Comparison of ENCODE assay signal across 24 mouse cellular contexts in genomic region chr15:64003182-64003581, GRCm38 (mm10). TPM values are rescaled to one million over a fixed set of nuclear protein-coding genes. Genes with fewer than 3 reads are reported as not detected.
DNase-seq lines count a peak whose midpoint lies in the region; ATAC-seq and TF ChIP-seq lines count a peak whose summit lies in the region.
"Had no signal": no experiment of that assay in that cellular context is flagged by ENCODE, and none has a peak within 500 bp of the region (broad histone marks: within the 10 kb centered on the region; RNA-seq: fewer than 3 reads in every experiment).

No protein-coding gene starts in this region.

- no peak for TF ChIP-seq POLR2A in spleen, adult 2 months (IDR thresholded peaks at IDR 0.05; ENCODE audit: low read depth, low read length)

- no peak for TF ChIP-seq CTCF in spleen, adult 2 months (IDR thresholded peaks at IDR 0.05; ENCODE audit: extremely low read depth, insufficient read depth, insufficient read length, insufficient replicate concordance)
- TF ChIP-seq CTCF in G1E (IDR thresholded peaks at IDR 0.05; ENCODE audit: low read depth, low read length): no peak

- H3K4me1 ChIP-seq in spleen, adult 2 months (ENCODE audit: control insufficient read depth, insufficient read depth, insufficient read length): peaks cover 22% of the 10 kb centered on the region
- peaks cover 42% of the 10 kb centered on the region for H3K4me1 ChIP-seq in G1E (ENCODE audit: insufficient read depth, low read depth, low read length)
- peaks cover 13% of the 10 kb centered on the region; the same call in 1 of the 2 replicates for H3K4me1 ChIP-seq in kidney, embryonic 14.5 days (ENCODE audit: control insufficient read depth, insufficient read depth, low read length)
- H3K4me1 ChIP-seq: neural tube, embryonic 12.5 days had no signal

- H3K27ac ChIP-seq in spleen, adult 2 months (ENCODE audit: insufficient read depth, low read length): peak overlapping the region; percentile 62; the same call in 1 of the 2 replicates
- no peak overlapping the region for H3K27ac ChIP-seq in kidney, embryonic 14.5 days (ENCODE audit: low read depth, low read length)
- H3K27ac ChIP-seq: gastrocnemius, adult 2 months; heart, embryonic 10.5 days; intestine, embryonic 15.5 days; liver, embryonic 14.5 days; midbrain, embryonic 12.5 days; neural tube, embryonic 12.5 days had no signal

- DNase-seq in spleen, adult 2 months (ENCODE audit: low read depth in 1 of 2, low spot score in 2 of 2): no peak
- DNase-seq in spleen, postnatal 14 days (ENCODE audit: low spot score in 2 of 2): no peak
- DNase-seq in G1E (ENCODE audit: low spot score): peak; percentile 19
- no peak for DNase-seq in right cerebral cortex, postnatal 10 days (ENCODE audit: low spot score in 2 of 2)
- no peak for DNase-seq in layer of hippocampus, postnatal 14 days (ENCODE audit: low spot score in 2 of 2)
- DNase-seq: cerebellum, adult 2 months; cerebellum, postnatal 25 days; embryo, embryonic 11 days; gastrocnemius, adult 2 months; kidney, adult 9 months; kidney, postnatal 25 days; right cerebral cortex, postnatal 4 days; thymus, postnatal 25 days had no signal

- no peak overlapping the region for H3K4me3 ChIP-seq in spleen, adult 2 months (ENCODE audit: extremely low read depth, insufficient read depth, insufficient read length)
- no peak overlapping the region for H3K4me3 ChIP-seq in G1E (ENCODE audit: low read depth, low read length)
- no peak overlapping the region for H3K4me3 ChIP-seq in kidney, embryonic 14.5 days (ENCODE audit: low read length)
- H3K4me3 ChIP-seq: gastrocnemius, adult 2 months; heart, embryonic 10.5 days; hindbrain, embryonic 10.5 days; intestine, embryonic 15.5 days; midbrain, embryonic 12.5 days; neural tube, embryonic 12.5 days had no signal

- ATAC-seq in G1E (ENCODE audit: extremely low read depth, insufficient number of reproducible peaks, low FRiP score, poor library complexity, severe bottlenecking): no peak
- peak; percentile 47 for ATAC-seq in granulocyte monocyte progenitor cell, adult 5-6 weeks (replicated peaks; ENCODE audit: poor library complexity, severe bottlenecking)
- ATAC-seq in neutrophil, adult 5-6 weeks (ENCODE audit: extremely low read depth, insufficient number of reproducible peaks, low FRiP score, poor library complexity, severe bottlenecking): peak; percentile 54
- ATAC-seq in kidney, embryonic 14.5 days (ENCODE audit: low FRiP score, low TSS enrichment): no peak
- ATAC-seq: forebrain, embryonic 14.5 days; hindbrain, embryonic 16.5 days; intestine, embryonic 15.5 days had no signal

- WGBS in spleen, adult 2 months: 4% methylated on average over 3 of the region's 3 CpGs
- WGBS in kidney, embryonic 14.5 days: 83% methylated on average over 3 of the region's 3 CpGs

- no peaks in the 10 kb centered on the region for H3K9me3 ChIP-seq in G1E (replicated peaks)
- no peaks in the 10 kb centered on the region for H3K9me3 ChIP-seq in kidney, embryonic 14.5 days (ENCODE audit: control insufficient read depth, low read length)
- H3K9me3 ChIP-seq: heart, embryonic 10.5 days; hindbrain, embryonic 10.5 days; intestine, embryonic 15.5 days; midbrain, embryonic 12.5 days; neural tube, embryonic 12.5 days had no signal

- peaks cover 1% of the 10 kb centered on the region; the same call in 1 of the 2 replicates for H3K36me3 ChIP-seq in spleen, adult 2 months (ENCODE audit: control insufficient read depth, insufficient read depth, low read length)
- peaks cover 63% of the 10 kb centered on the region for H3K36me3 ChIP-seq in G1E (replicated peaks)
- no peaks in the 10 kb centered on the region for H3K36me3 ChIP-seq in kidney, embryonic 14.5 days (ENCODE audit: control insufficient read depth, insufficient read depth, low read length)
- H3K36me3 ChIP-seq: heart, embryonic 10.5 days; hindbrain, embryonic 10.5 days; intestine, embryonic 15.5 days; midbrain, embryonic 12.5 days; neural tube, embryonic 12.5 days had no signal

- no peaks in the 10 kb centered on the region for H3K27me3 ChIP-seq in spleen, adult 2 months (ENCODE audit: control insufficient read depth, insufficient read depth, low read length)
- H3K27me3 ChIP-seq in G1E (ENCODE audit: insufficient read depth, low read length): no peaks in the 10 kb centered on the region
- no peaks in the 10 kb centered on the region for H3K27me3 ChIP-seq in kidney, embryonic 14.5 days (ENCODE audit: control insufficient read depth, insufficient read depth, low read length)
- H3K27me3 ChIP-seq: intestine, embryonic 15.5 days; midbrain, embryonic 12.5 days; neural tube, embryonic 12.5 days had no signal

- H3K4me2 ChIP-seq in kidney, embryonic 14.5 days (replicated peaks; ENCODE audit: low read depth, low read length): no peak overlapping the region
- H3K4me2 ChIP-seq: intestine, embryonic 15.5 days; midbrain, embryonic 12.5 days; neural tube, embryonic 12.5 days had no signal

- H3K9ac ChIP-seq in kidney, embryonic 14.5 days (ENCODE audit: low read depth, low read length): no peak overlapping the region
- H3K9ac ChIP-seq: intestine, embryonic 15.5 days; liver, embryonic 14.5 days; midbrain, embryonic 12.5 days; neural tube, embryonic 12.5 days had no signal

RNA-seq across cellular contexts. Expression of gene Fam49b, which starts 57.1 kb away (rescaled TPM):
- 68.3 and 127 TPM in 2 replicates for polyA plus RNA-seq in spleen, adult 2 months (2012; rRNA removed)
- 117 and 144 TPM in 2 replicates for total RNA-seq in G1E (2014; fragmentation: Nextera tagmentation)
- 96.4 and 111 TPM in 2 replicates for total RNA-seq in G1E (2017)
- polyA plus RNA-seq in G1E (2012): 28.5 and 31.2 TPM in 2 replicates
- 245 and 269 TPM in 2 replicates for total RNA-seq in granulocyte monocyte progenitor cell, adult 5-6 weeks (2014; fragmentation: Nextera tagmentation)
- total RNA-seq in granulocyte monocyte progenitor cell, adult 5-6 weeks (2017): 248 and 302 TPM in 2 replicates
- total RNA-seq in neutrophil, adult 5-6 weeks (2017): 382 and 409 TPM in 2 replicates
- total RNA-seq in layer of hippocampus, postnatal 14 days (2021): 100 to 1,000 TPM; 133 to 158 TPM
- 71.7 and 88.3 TPM in 2 replicates for polyA plus RNA-seq in kidney, embryonic 14.5 days (2014; fragmentation: Nextera tagmentation; extraction: Ambion mirVana)

Comparison
In these comparisons a context has a peak if more than half of its experiments do, and no peak if none do; other contexts are left out.
1. ATAC-seq: peak in granulocyte monocyte progenitor cell, adult 5-6 weeks (single experiment) and neutrophil, adult 5-6 weeks (single experiment); none in G1E (single experiment) and kidney, embryonic 14.5 days (single experiment).